Mouse (Mus musculus): ENCODE data around the gene Id3. TPM values are rescaled to one million over a fixed set of nuclear protein-coding genes. Genes with fewer than 3 reads are reported as not detected.

Gene Id3
- total RNA-seq, 2 experiments from 2014 or later = 51.3 to 59.3 TPM

DNA sequence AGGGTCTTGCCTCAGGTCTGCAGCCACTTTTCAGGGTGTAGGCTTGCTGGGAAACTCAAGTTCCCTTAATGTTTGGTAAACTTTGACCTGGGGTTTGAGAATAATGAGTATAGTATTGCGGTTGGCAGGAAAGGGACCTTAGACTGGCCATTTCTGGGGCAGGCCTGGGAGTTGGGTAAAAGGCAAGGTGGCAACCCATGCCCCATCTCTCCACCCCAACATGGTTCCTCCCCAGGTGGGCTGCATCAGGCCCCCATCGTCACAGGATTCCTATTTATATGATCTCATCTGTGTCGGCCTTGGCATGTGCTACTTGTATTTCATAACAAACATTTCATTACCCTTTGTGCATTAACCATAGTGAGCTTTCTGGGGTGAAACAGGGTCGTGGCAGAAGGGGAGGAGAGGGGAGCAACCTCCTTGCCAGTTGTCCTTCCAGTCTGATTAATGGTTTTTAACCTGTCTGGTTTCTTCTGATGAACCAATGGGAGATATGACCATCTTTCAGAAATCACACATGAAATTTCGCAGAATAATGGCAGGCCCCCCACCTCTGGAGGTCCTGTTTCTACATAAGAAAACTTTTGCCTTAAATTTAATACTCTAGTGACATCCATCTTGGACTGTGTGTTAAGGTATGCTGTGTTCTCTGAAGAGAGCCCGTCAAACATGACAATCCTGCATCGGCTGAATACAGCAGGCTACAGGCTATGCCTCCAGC lies 2.9 kb downstream of the Id3 start:
- DNase-seq (ENCODE audit: low spot score in 2 of 2) = no peak

DNA sequence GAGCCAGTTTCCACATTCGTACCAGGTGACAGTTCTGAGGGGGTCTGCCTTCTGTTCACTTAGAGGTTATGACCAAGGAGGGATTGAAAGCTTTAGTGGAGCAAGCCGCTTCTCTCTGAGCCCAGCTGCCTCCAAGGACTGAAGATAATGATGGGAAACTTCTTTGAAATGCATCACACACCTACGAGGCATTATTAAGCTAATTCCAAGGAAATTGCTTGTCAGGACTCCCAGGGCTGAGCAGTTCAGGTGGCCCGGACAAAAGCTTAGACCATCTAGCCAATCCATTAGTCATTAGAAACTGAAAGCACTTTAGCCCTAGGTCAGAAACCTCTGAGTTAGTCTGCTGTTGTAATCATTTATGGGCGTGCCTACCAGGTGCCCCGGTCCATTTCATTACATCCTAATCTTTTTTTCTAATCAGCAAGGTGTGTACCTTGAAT lies 3.4 kb downstream of the Id3 start:
- no peak for DNase-seq (ENCODE audit: low spot score in 2 of 2)

DNA sequence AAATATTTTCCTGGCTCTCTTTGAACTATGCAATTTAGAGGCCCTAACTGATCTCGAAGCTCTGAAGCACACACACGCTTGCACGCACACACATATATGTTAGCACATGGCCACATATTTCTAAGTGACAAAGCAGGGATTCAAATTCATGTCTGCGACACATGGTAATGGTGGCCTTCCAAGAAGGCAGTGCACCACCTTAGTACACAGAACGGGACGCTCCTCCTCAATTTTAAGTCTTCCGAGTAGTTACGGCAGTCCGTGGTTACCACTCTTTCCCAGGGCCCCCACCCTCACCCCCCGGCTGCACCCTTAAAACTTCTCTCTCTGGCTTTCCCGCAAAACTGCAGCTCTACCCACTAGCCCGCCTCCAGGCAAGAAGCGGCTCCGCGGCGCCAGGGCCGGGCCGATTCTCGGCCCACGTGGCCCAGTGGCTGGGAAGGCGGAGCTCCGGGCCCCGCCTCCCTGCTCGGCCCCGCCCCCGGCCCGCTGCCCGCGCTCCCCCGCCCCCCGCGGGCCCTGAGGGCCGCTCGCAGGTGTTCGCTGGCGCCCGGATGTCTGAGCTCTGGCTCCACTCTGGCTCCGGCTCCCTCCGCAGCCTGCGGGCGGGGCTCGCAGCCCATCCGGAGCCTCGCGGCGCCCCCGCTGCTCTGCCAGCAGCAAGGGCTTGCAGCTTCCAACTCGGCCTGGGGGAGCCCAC lies 4.3 kb downstream of the Id3 start:
- DNase-seq (ENCODE audit: low spot score in 2 of 2) = peak; percentile 85 to 86

DNA sequence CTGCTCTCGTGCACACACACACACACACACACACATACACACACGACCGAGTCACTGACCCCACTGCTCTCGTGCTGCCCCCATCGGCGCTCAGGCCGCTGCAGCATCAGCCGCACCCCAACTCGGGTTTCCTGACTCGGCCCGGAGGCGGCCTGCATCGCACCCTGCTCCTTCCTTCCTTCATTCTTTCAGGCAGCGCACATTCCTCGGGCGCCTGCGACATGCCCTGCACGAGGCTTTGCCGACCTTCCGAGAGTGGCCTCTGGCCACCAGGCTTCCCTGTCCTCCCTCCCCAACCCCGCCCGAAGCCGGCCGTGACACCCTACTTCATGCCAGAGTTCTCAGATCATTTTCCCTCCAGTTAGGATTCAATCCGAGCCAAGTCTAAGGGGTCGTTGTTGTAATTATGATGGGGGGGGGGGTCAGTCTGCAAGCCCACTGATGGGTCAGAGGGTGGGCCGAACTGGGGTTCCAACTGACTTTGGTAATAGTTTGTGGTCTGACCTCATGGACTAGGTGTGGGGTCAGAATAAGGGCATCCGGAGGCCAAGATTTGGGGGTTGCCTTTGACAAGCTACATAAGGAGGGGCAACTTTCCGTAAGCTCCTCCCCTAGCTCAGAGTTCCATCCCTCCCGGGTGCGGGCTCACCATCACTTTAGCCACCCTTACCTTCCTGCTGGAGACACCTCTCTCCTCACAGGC lies 5.2 kb downstream of the Id3 start:
- peak in 1 of 2 experiments; percentile 65 for DNase-seq (ENCODE audit: low spot score in 2 of 2)

DNA sequence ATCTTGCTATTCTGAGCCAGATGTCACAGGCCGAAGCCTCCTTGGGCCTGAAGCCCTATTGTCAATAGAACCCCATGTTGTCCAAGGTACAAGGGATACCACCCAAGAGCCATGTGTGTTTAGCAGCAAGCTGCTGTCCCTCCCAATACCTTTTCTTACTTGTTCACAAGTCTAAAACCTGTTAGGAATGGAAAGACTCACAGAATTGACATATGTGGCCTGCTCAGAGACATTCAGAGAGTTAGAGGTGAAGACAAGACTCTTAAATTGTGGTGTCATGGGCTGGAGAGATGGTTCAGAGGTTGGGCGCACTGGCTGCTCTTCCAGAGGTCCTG lies 5.7 kb downstream of the Id3 start:
- no peak for DNase-seq (ENCODE audit: low spot score in 2 of 2)

DNA sequence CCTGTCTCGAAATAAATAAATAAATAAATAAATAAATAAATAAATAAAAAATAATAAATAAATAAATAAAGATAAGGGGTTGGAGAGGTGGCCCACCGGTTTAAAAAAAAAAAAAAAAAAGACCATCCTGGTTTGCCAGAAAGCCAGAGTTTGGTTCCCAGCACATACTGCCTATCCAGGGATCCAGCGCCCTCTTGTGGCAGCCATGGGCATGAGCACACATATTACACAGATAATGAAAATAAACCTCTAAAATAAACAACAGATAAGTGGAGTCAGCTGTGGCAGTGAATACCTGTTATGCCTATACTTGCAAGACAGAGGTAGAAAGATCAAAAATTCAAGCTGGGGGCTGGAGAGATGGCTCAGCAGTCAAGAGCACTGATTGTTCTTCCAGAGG lies 6.4 kb downstream of the Id3 start:
- DNase-seq (ENCODE audit: low spot score in 2 of 2) = peak in 1 of 2 experiments; percentile 59

DNA sequence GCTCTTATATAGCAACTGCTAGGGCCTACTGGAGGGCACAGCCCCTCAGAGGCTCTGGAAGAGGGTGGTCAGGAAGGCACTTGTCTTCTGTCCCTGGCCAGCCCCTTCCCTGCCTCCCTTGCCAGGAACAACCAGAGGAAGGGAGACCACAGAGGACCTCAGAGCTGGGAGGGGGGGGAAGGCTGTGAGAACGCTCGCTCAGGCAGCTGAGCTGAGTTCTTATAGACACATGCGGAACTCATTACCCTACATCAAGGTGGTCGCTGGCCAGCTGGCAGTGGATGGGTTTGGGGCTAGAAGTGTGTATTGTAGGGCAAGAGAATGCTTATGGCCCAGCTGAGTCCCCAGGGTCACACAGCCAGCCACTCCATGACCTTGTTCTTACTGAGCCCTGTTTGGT lies 7.3 kb downstream of the Id3 start:
- no peak for DNase-seq (ENCODE audit: low spot score in 2 of 2)

DNA sequence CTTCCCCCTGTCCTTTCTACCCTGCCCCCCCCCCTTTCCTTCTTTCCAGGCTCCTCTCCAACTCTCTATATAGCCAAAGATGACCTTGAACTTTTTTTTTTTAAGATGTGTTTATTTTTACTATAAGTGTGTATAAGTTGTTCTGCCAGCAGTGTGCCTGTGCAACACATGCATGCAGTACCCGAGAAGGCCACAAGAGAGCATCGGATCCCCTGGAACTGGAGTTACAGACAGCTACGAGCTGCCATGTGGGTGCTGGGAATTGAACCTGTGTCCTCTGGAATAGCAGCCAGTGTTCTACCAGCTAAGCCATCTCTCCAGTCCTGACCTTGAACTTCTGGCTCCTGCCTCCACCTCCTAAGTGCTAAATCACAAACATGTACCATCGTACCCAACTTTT lies 9.5 kb downstream of the Id3 start:
- DNase-seq (ENCODE audit: low spot score in 2 of 2) = no peak

DNA sequence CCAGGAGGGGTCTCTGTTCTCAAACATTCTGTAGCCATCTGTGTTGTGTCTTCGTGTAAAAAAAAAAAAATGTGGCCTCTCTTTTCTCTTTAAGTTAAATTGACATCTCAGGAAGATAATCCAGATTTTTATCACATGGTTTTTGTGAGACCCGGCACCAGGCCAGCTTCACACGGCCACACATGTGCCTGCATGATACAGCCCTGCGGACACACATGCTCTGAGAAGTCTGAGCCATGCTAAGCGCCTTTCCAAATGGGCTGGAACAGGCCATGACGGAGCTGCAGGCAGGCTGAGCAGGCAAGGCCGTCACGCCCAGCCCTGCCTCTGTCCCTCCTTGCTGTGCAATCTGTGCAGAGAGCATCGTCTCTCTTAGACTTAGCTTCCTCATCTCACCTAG lies 11.2 kb downstream of the Id3 start:
- DNase-seq (ENCODE audit: low spot score in 2 of 2) = no peak

DNA sequence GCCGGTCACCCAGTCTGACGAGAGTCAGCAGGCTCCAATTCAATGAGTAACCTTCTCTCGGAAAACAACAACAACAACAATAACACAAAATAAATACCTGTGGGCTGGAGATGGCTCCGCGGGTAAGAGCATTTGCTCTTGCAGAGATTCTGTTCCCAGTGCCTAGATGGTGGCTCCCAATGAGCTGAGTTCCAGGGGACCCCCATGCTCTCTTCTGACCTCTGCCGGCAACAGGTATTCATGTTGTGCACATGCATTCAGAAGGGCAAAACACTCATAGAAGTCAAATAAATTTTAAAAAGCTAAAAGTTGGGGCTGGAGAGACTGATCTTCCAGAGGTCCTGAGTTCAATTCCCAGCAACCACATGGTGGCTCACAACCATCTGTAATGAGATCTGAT lies 15.2 kb downstream of the Id3 start:
- no peak for DNase-seq (ENCODE audit: low spot score in 2 of 2)

DNA sequence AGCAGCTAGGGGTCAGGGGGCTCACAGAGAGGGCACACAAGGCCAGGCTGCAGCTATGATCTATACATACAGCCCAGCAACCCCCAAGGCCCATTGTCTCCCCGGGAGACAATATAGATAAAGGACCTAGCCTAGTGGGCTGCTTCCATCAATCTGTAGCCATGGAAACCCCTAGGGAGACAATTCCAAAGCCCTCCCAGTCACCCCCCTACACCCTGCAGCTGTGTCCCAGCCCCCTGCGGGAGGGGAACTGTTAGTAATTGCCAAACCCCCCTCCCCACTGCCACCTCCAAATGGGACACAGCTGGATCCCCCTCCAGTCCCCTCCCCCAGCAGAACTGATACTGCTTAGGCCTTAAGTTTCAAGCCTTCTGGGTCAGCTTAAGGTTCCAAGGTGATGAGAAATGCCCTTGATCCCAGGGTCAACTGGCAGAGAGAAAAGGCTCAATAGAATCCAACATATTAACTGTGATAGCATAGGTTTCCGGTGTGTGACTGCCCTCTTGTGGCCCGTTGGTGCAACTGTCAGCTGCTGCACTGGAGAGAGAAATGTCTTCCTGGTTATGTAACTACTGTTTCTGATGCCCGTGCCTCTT lies 16.6 kb downstream of the Id3 start:
- DNase-seq (ENCODE audit: low spot score in 2 of 2) = peak in 1 of 2 experiments; percentile 67

DNA sequence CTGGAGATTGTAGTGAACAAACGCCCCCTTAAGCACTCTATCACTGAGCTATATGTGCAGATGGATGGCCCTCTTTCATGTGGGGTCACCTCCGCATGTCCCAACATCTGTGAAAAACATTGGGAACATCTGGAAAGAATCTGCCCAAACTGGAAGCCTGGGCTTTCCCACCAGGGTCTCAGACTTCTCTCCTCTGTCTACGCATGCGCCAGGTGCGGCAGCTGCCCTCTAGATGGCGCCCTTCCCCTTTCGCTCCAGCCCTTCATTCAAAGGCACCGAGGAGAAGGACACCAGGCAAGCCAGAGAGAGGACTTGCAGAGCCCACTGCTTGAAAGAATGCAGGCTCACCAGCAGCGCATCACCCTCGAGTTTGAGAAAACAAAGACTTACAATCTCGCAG lies 20.2 kb downstream of the Id3 start:
- peak; percentile 88 for DNase-seq (ENCODE audit: low spot score in 2 of 2)

DNA sequence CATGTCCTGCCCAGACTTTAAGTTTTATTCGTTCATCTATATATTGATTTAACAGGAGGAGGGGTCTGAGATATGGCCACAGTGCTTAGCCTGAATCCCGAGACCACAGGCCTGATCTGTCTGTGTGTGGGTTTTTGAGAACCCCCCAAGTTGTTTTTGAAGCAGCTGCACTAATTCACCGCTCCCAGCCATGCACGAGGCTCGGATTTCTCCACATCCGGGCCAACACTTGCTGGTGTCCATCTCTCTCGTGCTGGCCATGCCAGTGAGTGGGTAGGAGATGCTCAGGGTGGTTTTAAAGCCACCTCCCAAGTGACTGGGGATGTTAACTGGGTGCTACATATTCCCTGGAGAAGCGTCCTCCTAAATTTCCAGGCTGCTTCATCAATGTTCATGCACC lies 21.7 kb downstream of the Id3 start:
- peak in 1 of 2 experiments; percentile 60 for DNase-seq (ENCODE audit: low spot score in 2 of 2)

DNA sequence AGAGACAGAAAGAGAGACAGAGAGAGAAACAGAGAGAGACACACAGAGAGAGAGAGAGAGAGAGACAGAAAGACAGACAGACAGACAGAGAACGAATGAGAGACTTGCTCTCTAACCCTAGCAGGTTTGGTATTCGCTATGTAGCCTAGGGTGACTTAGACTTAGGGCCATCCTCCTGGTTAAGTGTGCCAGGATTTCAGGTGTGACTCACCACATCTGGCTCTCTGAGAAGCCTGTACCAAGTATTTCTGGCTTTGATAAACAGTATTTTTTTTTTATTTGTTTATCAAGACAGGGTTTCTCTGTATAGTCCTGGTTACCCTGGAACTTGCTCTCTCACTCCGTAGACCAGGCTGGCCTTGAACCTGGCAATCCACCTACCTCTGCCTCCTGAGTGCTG lies 24.4 kb downstream of the Id3 start:
- DNase-seq (ENCODE audit: low spot score in 2 of 2) = no peak

DNA sequence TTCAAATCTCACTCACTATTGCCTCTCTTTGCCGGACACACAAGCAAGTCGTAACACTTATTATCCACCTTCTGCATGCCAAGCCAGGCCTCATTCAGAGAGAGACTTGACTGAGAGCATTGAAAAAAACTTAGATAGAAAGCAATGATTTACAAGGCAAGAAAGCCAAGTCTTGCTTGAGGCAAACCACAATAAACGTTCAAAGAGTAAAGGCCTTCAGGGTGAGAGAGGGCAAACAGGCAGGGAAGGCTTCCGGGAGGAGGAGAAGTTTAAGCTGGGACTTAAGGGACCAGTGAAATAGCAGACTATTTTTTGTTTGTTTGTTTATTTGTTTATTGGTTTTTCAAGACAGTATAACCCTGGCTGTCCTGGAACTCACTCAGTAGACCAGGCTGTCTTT lies 27.1 kb downstream of the Id3 start:
- DNase-seq (ENCODE audit: low spot score in 2 of 2) = no peak

DNA sequence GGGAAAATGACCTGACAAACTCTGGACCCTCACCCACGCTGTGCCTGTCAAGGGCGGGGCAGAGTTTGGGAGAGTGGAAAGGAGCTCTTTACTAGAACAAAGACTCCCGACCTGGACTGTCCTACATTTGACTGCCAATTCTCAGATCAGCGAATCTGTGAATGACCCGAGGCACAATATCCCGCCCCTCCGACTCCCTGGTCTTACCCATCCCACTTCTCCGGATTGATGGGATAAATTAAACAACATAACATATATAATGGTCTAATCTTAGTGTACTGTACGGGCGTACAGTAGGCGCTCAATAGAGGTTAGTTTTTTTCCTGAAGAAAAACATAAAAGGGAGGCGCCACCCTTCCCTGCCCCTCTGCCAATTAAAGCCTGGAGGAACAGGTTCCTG lies 28.2 kb downstream of the Id3 start:
- no peak for DNase-seq (ENCODE audit: low spot score in 2 of 2)

DNA sequence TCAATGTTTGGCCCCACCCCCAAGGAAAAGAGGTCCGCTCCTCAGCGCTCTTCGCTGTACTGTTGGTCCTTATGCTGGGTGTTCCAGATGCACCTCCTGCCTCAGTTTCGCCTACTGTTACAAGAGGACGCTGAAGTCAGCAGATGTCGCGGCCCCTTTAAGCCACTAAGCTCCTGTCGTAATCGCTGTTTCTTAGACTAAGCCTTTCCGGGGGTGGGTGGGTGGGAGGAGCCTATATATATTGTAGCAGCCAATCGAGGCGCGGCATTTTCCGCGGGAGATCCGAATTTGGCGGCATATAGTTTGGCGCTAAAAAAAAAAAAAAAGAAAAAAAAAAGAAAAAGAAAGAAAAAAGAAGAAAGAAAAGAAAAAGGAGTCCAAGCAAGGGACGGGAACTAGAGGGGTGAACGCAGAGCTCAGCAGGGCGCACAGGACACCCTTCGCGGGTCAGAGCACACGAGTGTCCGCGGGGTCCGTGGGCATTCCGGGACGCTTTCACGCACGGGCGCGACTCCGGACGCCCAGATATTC lies 28.8 kb downstream of the Id3 start, which contains the start of gene E2f2:
Gene E2f2, plus strand, starts transcription at position 384 of the 531 bp plus-strand sequence.
- peak in 1 of 2 experiments; percentile 77 for DNase-seq (ENCODE audit: low spot score in 2 of 2)

DNA sequence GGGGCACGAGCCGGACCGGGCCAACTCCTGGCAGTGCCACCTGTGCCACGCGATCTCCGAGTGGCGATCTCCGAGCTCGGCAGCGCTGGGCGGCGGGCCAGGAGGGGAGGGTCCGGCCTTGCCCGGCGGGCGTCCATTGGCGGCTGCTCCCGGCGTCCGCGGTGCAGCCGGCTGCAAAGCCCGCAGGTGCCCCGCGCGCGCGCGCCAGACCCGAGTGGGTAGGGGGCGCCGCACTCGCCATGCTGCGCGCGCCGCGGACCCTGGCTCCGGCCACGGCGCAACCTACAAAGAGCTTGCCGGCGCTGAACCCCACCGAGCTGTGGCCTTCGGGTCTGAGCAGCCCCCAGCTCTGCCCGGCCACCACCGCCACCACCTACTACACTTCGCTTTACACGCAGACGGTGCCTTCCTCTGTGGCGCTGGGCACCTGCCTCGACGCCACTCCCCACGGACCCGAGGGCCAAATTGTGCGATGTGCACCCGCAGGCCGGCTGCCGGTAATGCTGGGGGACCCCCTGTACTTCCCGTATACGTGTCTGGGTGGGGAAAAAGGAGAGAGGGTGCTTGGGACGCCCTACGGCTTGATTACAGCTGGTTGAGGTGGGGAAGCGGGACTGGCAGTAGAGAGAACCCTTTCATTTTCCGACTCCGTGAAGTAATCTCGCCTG lies 29.4 kb downstream of the Id3 start:
- peak; percentile 70 to 83 for DNase-seq (ENCODE audit: low spot score in 2 of 2)

DNA sequence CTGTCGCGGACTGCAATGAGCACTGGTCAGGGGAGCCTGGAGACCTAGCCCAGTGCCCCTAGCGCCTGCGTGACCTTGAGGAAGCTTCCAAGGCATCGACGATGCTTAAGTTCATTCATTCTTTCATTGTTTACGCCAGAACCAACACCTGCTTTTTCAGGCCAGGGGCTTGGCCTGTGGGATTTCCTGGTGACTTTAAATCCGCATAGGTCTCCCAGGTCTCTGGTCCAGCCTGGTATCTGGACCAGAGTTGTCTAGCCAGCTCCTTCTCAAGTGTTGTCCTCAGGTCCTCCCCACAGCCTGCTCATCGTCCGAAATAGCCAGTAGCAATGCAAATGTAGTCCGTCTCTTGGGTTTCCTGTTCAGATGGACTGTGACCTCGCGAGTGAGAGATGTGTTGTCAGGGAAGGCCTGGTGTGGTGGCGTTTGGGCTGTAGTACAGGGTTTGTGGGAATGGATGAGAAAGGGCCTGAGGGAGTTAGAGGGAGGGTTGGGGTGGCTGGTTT lies 30.0 kb downstream of the Id3 start:
- DNase-seq (ENCODE audit: low spot score in 2 of 2) = no peak
